Mouse (Mus musculus): ENCODE measurements around the gene Acvr1b.
A peak's percentile ranks its signal among the peaks of the same experiment; 100 is the strongest.

Gene Acvr1b

DNA sequence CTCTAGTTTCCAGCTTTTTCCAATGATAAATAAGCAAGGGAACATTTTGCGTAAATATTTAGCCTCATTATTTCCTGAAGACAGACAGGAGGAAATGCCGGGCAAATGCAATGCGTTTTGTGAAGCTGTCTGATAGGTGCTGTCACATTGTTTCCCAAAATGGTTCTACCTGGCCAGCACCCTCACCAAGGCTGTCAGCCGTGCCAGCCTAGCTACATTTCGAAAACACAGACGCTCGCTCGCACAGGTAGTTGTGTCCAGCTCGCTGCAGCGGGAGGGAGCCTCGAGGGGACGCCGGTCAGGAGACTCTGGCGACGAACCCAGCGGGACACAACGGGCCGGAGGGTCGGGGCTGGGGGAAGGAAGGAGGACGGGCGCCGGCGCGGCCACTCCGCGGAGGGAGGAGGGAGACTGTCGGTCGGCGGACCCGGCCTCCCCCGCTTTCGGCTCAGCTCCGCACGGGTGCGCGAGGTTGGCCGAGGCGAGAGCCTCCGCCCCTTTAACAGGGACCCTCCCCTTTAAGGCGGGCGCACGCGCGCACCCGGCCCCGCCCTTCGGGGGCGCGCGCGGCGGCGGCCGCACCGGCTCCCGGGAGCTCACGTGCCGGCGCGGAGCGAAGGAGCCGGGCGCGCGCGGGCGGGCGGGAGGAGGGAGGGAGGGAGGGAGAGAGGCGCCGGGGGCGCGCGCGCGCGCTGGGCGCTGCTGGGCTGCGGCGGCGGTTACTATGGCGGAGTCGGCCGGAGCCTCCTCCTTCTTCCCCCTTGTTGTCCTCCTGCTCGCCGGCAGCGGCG, at the start of gene Acvr1b:
Gene Acvr1b, plus strand, starts transcription at position 647 of the 791 bp plus-strand sequence.
- peak; percentile 82 to 87 for DNase-seq (ENCODE audit: low spot score in 2 of 2)

DNA sequence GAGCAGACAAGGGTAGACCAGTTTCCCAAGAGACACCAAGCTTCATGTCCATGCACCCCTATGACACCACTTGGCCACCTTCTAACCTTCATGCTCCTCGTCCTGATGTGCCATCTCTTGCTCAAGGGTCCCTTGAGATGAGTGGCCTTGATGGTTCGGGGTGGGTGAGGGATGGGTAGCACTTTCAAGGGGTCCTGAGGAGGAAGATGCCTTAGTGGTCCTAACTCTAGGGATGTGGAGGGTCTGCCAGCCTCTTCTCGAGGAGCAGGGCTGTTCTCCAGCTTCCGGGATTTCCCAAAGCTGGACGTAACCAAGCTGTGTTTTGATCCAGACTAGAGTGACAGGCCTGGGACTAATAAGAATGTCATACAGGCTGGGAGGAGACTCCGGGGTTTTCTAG, 48.3 kb upstream of the Acvr1b start:
- DNase-seq (ENCODE audit: low spot score in 2 of 2): no peak

DNA sequence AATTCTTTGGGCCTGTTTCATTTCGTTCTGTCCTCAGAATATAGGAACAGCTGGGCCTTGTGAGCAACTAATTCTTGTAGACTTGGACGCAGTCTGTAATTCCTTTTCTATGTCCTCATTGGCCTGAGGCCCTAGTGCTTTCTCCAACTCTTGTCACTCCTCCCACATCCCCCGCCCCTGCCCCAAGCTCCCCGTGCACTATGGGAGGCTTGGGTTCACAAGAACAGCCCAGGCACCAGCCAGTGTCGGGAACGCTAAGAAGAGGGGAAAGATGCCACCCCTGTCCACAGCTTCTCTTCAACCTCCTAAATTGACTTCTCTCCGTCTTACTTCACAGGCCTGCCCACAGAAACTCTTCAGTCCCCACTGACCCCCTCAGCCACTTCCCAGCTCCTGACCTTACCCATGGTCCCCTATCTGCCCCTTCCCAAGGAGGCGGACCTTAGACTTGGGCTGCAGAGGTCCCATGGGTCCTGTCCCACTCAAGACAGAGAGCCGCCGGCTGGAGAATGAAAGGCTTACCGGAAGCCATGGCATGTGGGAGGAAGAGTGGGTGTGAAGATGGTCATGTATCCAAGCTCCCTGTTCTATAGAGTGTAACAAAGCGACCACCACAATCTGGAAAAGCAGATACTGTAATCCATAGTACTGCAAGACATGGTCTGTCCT, 46.9 kb upstream of the Acvr1b start:
- DNase-seq (ENCODE audit: low spot score in 2 of 2): no peak

DNA sequence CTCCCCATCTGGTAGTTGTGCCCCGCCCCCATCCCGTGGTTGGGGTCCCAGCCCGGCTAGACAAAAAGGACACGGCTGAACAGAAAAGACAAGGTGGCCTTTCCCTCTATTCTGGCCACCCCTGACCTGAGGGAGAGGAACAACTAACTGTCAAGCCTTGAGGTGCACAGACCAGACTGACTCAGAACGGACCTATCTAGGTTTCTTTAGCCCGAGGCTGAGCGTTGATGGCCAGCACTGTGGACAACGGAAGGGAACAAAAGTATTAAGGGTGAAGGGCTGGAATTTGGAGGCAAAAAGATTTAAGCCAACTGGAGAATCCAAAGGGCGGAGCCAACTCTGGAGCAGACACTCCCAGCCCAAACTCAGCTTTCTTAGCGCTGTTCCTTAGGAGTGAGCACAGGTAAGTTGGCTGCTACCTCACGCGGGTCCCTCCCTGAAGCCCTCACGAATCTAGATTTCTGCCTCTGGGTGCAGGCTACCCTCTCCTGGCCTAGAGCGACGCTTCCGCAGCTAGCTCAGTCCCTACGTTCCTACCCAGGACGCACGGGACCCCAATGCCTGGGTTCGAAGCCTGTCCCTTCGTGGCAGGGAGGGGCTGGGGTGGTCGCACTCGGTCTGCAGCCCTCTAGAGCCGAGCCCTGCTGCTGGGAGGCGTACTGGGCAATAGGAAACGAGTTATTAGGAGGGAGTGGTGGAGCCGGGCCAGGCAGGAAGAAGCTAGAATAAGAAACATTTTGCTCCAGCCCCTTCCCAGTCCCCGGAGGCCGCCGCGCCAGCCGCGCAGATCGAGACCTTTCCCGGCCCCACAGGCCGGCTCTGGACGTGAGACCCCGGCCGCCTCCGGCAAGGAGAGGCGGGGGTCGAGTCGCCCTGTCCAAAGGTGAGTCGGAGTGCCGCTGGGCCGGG, 45.4 kb upstream of the Acvr1b start, which contains the start of gene Acvrl1:
Gene Acvrl1, plus strand, starts transcription at position 342 of the 909 bp plus-strand sequence.
- no peak for DNase-seq (ENCODE audit: low spot score in 2 of 2)

DNA sequence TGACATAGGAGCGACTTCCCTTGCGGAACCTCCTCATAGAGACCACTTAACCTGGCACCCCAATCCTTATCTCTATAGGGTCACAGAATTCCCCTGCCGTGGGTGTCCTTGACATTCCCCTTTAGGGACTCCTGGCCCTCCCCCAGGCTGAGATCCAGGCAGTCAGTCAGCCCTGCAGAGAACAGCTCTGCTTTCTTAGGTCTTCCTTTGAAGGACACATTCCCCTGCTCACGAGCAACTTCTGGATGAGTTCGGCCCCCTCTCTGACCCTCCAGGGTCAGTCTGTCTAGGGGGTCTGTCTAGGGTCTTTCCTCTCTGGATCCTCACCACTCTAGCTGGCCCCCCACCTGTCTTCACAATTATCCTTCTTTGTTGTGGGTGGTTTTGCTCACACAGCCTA, 44.5 kb upstream of the Acvr1b start:
- DNase-seq (ENCODE audit: low spot score in 2 of 2): no peak

DNA sequence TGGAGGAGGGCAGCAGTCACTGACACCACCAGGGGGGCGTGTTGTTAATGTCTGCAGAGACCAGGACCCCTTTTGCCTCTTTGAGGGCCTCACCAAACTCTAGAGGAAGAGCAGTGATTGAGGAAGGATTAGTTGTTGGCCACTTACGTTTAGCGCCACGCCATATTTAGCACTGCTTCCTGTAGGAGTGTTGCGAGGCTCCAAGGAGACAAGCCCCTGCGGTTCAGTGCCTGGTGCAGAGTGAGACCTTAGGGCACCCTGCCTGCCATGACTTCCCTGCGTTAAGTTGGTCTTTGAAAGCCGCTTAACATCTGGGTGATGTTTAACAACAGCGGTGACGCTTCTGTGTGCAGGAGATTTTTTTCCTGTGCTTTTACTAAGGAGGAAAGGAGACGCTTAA, 42.4 kb upstream of the Acvr1b start:
- no peak for DNase-seq (ENCODE audit: low spot score in 2 of 2)

DNA sequence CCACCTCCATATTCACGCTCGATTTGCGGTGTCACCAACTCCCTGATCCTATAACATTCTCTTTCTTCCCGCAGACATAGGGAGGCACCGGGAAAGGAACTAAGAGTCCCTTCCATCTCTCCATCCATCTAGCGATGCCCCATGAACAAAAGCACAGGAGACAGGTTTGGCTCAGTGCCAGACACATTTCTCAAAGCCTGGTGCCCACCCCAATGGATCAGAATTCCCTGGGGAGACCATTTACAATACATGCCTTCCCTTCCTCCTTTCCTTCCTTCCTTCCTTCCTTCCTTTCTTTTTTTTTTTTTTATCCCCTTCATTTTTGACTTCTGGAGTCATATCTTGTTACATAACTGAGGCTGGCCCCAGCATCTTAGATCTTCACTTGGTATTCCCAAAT, 41.8 kb upstream of the Acvr1b start:
- DNase-seq (ENCODE audit: low spot score in 2 of 2): no peak

DNA sequence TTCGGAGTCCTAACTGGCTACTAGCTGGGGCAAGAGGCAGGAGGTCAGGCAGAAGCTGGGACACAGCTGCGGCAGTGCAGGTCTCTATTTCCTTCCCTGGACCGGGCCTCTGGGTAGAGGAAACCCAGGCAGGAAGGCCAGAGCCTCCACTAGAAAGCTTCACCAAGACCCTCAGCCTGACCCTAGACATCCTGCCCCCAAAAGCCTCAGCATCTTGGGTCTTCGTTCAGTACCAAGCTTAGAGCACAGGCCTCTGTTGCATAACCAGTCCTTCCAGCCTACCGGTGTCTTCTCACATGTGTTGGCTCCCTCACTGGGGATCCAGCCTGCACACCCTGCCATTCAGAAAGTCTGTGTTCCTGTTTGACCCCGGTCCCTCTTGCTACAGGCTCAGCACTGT, 41.1 kb upstream of the Acvr1b start:
- no peak for DNase-seq (ENCODE audit: low spot score in 2 of 2)

DNA sequence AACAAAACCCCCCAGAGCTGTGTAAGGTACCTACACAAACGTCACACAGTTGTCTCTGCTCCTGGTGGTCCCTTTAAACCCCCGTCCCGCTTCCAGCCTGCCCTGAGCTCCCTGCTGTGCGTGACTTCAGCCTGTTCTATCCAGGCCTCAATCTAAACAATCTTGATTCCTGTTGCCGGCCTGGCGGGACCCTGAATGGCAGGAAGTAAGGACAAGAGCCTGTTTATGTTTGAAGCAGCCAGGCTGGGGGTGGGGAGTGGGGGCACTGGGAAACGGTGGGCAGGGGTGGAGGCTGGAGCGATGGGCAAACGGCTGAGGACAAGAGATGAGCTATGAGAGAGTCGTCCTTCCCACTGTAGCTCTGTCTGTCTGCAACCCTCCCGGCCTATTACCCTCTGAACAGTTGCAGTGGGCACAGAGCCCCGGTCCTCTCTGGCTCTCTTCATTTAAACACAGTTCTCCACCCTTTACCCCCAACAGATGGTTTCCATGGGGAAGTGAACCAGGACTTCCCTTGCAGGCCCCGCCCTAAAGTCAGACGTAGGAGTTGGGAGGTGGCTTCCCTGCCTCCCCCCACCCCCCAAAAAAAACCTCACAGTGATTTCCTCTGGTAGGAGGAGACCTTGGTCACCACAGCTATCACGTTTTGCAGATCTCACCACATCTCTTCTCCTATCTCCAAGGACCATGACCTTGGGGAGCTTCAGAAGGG, 39.7 kb upstream of the Acvr1b start:
- DNase-seq (ENCODE audit: low spot score in 2 of 2): no peak

DNA sequence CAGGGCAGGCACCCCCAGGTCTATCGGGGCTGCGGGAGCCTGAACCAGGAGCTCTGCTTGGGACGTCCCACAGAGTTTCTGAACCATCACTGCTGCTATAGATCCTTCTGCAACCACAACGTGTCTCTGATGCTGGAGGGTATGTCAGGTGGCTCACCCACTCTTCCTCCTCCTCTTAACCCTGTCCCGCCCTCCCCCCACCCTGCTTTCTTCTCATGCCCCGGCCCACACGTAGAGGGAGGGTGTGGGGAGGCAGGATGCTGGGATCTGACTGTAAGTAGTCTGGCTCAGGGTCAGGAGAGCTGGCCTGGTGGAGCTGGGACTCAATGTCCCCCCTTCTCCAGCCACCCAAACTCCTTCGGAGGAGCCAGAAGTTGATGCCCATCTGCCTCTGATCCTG, 38.5 kb upstream of the Acvr1b start:
- DNase-seq (ENCODE audit: low spot score in 2 of 2): no peak

DNA sequence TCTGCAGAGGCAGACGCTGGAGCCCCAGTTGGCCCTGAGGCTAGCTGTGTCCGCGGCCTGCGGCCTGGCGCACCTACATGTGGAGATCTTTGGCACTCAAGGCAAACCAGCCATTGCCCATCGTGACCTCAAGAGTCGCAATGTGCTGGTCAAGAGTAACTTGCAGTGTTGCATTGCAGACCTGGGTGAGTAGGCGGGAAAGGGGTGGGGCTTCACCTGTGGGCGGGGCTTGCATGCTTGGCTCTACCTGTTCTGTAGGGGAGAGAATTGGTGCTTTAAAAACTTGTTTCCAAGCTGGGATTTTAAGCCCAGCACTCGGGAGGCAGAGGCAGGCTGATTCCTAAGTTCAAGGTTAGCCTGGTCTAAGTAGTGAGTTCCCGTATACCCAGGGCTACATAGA, 36.4 kb upstream of the Acvr1b start:
- no peak for DNase-seq (ENCODE audit: low spot score in 2 of 2)

DNA sequence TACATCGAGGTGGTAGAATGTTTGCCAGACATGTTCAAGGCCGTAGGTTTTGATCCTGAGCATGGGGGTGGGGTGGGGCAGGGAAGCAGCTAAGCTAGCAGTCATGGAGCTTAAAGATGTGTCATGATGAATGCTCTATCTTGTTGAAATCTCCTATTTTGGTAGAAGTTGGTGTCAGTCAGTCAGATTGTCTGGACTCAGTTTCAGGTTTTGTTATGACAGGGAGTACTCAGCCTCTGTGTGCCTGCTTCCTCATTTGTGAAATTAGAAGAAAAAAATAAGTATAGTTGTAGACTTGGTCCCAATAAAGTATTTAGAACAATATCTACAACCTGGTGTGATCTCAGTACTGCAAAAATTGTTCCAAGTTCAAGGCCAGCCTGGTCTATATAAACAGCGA, 35.2 kb upstream of the Acvr1b start:
- DNase-seq (ENCODE audit: low spot score in 2 of 2): no peak

DNA sequence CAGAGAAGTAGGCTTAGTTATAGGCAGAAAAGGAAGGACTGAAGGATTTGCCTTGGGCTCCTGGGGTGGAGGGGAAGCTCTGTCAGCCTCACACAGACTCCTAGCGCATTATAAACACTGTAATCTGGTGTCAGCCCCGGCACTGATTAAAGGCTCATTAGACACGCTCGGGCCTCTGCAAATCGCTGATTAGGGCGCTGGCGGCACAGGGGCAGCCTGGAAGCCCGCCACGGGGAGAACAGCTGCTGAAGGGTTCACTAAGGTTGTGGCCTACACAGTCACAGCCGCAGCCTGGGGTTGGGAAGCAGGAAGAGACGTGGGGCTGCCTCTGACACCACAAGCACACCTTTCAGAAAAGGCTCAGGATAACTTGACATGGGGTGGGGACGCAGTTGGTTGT, 34.0 kb upstream of the Acvr1b start:
- no peak for DNase-seq (ENCODE audit: low spot score in 2 of 2)

DNA sequence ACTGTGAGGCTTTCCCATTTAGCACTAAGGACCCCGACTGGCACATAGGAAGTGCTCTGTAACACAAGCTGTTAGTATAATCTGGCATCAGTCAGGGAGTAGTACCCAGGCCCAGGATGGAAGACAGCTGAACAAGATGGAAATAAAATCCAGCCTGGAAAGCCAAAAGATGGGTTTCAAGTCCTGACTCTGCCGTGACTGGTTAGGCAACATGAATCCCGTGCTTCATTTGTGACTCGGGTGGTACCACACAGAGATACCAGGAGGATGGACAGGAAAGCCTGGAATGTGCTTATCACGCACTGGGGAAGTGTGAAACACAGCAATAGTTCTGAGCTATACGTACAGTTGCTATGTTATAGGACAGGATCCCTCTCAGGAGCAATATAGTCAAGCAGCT, 33.3 kb upstream of the Acvr1b start:
- no peak for DNase-seq (ENCODE audit: low spot score in 2 of 2)

DNA sequence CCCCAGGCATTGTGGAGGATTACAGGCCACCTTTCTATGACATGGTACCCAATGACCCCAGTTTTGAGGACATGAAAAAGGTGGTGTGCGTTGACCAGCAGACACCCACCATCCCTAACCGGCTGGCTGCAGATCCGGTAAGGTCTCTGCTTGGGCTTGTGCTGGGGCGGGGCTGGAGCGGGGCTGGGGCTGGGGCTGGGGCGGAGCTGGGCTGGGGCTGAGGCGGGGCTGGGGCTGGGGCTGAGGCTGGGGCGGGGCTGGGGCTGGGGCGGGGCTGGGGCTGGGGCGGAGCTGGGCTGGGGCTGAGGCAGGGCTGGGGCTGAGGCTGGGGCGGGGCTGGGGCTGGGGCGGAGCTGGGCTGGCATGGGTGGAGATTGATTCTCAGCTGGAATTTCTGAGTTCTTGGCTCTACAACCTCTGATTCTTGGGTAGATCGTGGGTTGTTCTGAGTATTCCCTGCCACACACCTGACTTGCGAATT, 32.8 kb upstream of the Acvr1b start:
- DNase-seq (ENCODE audit: low spot score in 2 of 2): no peak

DNA sequence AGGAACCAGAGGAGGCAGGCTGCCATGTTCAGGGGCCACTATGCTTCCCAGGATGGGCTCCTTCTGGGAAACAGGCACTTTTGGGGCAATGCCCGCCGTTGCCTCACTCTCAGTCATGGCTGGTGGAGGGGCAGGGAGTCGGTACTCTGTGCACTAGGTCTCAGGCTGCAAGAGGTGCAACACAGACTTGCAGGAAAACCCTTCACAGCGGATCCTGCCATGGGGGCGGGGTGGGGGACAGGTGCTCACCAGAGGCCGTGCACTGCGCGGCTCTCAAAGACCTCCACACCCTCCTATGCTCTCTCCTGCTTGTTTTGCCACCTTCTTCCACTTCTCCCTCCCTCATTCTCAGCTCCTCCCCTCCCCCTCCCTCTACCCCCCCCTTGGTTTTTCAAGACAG, 31.2 kb upstream of the Acvr1b start:
- DNase-seq (ENCODE audit: low spot score in 2 of 2): no peak

DNA sequence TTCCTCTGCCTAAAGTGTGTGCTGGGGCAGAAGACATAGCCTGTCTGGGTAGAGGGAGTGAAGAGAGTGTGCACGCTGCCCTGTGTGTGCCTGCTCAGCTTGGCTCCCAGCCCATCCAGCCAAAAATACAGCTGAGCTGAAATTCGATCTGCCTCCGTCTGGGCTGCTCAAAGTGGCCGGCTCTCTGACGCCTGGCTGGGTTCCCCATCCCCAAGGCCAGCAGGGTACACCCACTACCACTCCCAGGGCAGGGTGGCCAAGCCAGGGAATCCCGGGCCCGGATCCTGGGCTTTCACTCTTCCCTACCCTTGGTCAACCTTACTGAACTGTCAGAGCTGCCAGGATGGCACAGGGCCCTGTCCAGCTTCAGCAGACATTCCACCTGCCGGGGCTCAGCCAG, 30.4 kb upstream of the Acvr1b start:
- peak in 1 of 2 experiments; percentile 39 for DNase-seq (ENCODE audit: low spot score in 2 of 2)

DNA sequence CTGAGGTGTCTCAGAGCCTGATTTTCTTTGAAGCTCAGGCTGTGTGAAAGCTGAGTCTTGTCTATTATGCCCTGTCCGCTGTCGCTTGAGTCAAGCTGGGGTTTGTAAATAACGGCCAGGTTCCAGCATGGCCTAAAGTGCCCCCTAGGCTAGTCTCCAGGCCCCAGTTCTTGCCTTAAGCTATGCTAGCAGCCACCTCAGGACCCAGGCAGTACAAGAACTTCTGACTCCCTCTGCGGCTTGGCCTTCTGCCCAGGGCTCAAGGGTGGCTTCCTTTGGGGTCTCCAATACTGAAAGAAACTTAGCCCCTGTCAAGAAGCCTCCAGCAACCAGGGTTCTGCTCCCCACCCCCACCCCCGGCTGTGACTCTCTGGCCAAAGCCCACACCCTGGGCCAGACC, 29.7 kb upstream of the Acvr1b start:
- no peak for DNase-seq (ENCODE audit: low spot score in 2 of 2)

DNA sequence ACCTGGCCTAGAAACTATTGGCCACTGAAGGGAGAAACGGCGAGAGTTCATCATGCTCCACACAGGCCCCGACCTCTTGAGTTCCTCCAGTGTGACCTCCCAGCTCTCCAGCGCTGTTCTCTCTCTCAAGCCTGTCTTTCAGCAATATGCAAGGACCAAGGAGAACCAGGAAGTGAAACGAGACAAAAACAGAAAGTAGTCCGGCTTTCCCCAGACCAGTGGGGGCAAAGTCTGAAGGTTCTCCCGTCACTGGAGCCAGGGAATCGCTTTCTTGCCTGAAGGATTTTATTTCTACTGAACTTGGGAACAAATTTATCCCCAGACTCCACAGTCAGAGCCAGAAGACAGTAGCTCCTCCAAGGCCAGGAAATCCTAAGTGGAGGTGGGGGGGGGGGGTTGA, 29.1 kb upstream of the Acvr1b start:
- DNase-seq (ENCODE audit: low spot score in 2 of 2): no peak

DNA sequence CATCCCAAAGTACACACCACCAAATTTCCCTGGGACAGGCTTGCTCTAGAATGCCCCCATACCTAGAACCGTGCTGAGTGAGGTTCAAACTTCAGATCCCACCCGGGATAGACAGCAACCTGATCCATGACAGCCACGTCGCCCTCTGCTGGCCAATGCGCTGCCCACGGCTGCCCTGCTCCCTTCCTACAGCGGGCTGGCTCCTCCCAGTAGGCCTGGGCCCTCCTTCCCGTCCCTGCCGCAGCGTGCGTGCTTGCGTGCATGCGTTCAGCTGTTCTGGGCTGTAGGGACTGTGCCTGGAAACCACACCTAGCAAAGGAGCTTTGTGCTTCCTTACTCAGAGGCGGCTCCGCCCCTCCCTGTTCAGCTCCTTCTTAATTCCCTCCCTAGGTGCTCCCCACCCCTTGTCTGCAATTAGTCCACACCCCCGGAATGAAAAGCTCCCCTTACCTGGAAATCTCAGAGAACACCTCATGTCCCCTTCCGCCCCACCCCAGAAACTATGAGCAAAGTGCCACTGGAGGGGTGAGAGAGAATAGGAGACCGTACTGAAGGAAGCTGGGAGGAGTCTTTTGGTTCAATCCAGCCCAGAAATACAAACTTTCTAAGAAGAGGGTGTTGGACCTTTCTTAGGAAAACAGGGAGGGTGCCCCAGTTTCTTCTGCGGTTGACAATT, 28.3 kb upstream of the Acvr1b start:
- DNase-seq (ENCODE audit: low spot score in 2 of 2): peak; percentile 87 to 92
